Mouse (Mus musculus) intestine, embryonic 15.5 days (tissue): ENCODE measurements at regions not wholly inside any gene's neighbourhood (a gene's known extent, or its start where the extent isn't known, plus 50 kb on each side); places are given as distances from the start of the nearest gene placed in this dataset.

Experiments used
- ATAC-seq: fragments of 200-750 bp; cut with Nextera tagmentation; 2 replicates; pipeline ENCODE4 v1.8.0; 2017; ENCODE audit warnings: moderate TSS enrichment, moderate library complexity
- H3K27ac ChIP-seq: fragments of 300-500 bp; sonication (generic); 2 replicates; pipeline ENCODE4 v1.5.1; 2015; ENCODE audit warnings: mild to moderate bottlenecking, inconsistent platforms
- H3K27me3 ChIP-seq: fragments of 300-500 bp; sonication (generic); replicated peaks from 2 replicates; pipeline ENCODE4 v1.6.1; 2015; ENCODE audit warnings: inconsistent platforms
- H3K36me3 ChIP-seq: fragments of 300-500 bp; sonication (generic); 2 replicates; pipeline ENCODE4 v1.6.1; 2015; ENCODE audit warnings: inconsistent platforms
- H3K4me1 ChIP-seq: fragments of 300-500 bp; sonication (generic); replicated peaks from 2 replicates; pipeline ENCODE4 v1.6.1; 2015; ENCODE audit warnings: inconsistent platforms
- H3K4me2 ChIP-seq: fragments of 300-500 bp; sonication (generic); replicated peaks from 2 replicates; pipeline ENCODE4 v1.6.1; 2015; ENCODE audit warnings: mild to moderate bottlenecking, inconsistent platforms
- H3K4me3 ChIP-seq: fragments of 300-500 bp; sonication (generic); replicated peaks from 2 replicates; pipeline ENCODE4 v1.5.1; 2015; ENCODE audit warnings: inconsistent platforms
- H3K9ac ChIP-seq: fragments of 300-500 bp; sonication (generic); 2 replicates; pipeline ENCODE4 v1.6.1; 2015; ENCODE audit warnings: inconsistent platforms
- H3K9me3 ChIP-seq: fragments of 300-500 bp; sonication (generic); 2 replicates; pipeline ENCODE4 v1.6.1; 2016; ENCODE audit warnings: inconsistent platforms
- WGBS: fragments of 180-500 bp; shearing (Covaris S2); methylation state at CpG from one replicate; pipeline ENCODE4 v1.1.7; 2015; 5-methylcytosine and 5-hydroxymethylcytosine counted together

DNA sequence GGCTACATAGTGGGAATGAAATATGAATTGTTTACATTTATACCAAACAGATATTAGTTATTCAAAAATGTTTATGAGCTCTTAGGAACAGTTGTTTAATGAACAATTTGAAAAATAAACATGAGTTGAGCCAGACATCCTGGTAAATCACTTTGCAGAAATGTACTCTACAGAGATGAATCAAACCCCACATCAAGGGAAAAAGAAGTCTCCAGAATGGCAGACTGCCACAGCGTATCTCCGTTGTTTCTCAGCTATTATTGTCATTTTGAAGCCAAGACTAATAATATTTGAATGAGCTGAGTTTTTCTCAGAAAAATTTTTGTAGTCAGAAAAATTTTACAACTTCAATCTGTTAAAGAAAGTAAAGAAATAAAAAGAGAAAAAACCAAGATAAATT, 1253.1 kb downstream of the Pcdh18 start:
- H3K9ac ChIP-seq = no peak overlapping the region
- ATAC-seq = no peak
- H3K27me3 ChIP-seq = no peaks in the 10 kb centered on the region
- no peaks in the 10 kb centered on the region for H3K4me1 ChIP-seq
- no peaks in the 10 kb centered on the region for H3K36me3 ChIP-seq
- no peaks in the 10 kb centered on the region for H3K9me3 ChIP-seq
- 63% methylated on average over 2 of the region's 2 CpGs for WGBS
- no peak overlapping the region for H3K27ac ChIP-seq
- H3K4me2 ChIP-seq = no peak overlapping the region
- H3K4me3 ChIP-seq = no peak overlapping the region

DNA sequence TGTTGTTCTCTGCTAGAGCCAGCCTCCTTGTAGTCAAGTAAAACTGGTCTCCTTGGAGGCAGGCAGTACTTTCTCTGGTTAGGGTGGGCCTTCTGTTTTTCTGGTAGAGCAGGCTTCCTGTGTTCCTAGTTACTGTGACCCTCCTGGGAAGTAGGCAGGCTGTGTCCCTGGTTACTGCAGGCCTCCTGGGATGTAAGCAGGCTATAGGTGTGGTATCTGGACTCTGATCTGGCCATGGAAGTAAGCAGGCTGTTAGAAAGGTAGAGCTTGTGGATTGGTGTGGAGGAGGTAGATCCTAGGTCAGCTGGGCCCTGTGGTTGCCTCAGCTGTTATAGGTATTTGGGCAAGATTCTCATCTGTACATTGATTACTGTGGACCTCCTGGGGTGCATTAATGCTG, 1292.4 kb downstream of the Pcdh18 start:
- Histone ChIP-seq H3K36me3 (no peaks in the 10 kb centered on the region), H3K27me3 (no peaks in the 10 kb centered on the region), H3K27ac (no peak overlapping the region), H3K4me1 (no peaks in the 10 kb centered on the region), H3K9ac (no peak overlapping the region), H3K4me3 (no peak overlapping the region), H3K4me2 (no peak overlapping the region), H3K9me3 (no peaks in the 10 kb centered on the region)
- peak; percentile 55 for ATAC-seq

DNA sequence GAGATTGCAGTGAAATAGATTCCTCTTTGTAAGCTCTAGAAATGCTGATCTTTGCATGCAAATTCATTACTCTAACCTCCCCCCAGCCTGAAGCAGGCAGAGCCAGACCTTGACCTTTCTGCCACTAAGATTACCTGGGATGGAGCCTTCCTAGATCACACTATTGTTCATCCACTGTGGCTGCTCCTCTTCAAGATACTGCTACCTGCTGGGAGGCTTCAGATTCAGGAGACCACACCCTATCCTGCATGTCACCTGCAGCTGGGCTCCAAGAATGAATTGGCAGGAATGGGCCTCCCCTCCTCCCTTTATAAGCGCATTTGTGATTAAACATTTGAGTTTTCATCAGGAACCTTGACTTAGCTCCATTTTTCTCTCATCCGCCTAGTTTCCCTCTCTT, 1315.2 kb downstream of the Pcdh18 start:
- Histone ChIP-seq H3K9ac (no peak overlapping the region), H3K27ac (no peak overlapping the region), H3K4me1 (no peaks in the 10 kb centered on the region), H3K36me3 (no peaks in the 10 kb centered on the region), H3K4me2 (no peak overlapping the region), H3K4me3 (no peak overlapping the region), H3K27me3 (no peaks in the 10 kb centered on the region), H3K9me3 (no peaks in the 10 kb centered on the region)
- WGBS = 87% methylated on average over 2 of the region's 2 CpGs
- no peak for ATAC-seq

DNA sequence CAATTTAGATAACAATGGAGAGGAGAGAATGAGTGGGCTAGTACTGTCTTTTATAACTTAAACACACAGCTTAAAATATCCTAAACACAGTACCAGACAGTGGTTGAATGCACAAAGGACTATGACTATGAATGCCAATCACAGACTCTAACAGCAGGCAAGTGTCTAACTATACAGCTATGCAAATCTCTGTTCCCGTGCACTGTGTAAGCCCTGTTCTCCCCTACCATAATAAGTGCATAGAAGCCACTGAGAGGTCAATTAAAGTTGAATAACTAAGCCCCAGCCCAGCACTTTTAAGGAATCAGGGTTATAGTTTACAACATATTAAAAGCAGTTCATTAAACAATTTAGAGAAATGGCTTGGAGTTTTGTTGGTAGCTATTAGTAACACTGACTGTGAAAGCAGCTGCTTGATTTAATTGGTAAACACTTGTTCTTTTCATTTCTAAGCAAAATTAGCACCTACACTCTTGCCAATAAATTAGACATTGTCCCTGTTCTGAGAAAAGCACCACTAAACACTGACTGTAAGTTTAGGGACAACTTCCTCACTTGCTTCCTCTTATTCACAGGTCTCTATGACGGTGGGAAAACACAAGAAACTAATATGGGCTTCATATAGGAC, 1327.6 kb downstream of the Pcdh18 start:
- no peak overlapping the region for H3K27ac ChIP-seq
- no peaks in the 10 kb centered on the region for H3K36me3 ChIP-seq
- H3K4me2 ChIP-seq = no peak overlapping the region
- no peak overlapping the region for H3K9ac ChIP-seq
- H3K4me1 ChIP-seq = no peaks in the 10 kb centered on the region
- 66% methylated on average over 2 of the region's 2 CpGs for WGBS
- H3K27me3 ChIP-seq = no peaks in the 10 kb centered on the region
- H3K9me3 ChIP-seq = no peaks in the 10 kb centered on the region
- H3K4me3 ChIP-seq = no peak overlapping the region
- ATAC-seq = no peak

DNA sequence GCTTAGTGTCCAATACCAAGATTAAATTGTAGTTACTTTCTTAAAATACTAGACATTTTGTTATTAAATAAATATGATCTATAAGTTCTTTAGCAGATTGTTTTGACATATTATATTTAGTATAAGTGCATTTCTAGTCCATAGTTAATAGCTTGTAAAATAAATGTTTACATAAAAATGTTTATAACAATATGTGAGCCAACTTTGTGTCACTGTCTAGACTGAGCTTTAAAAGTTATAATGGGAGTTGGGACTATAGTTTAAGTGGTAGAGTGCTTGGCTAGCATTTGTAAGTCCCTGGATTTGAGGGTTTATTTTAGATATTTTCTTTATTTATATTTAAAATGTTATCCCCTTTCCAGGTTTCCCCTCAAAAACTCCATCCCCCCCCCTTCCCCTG, 1367.3 kb downstream of the Pcdh18 start:
- Histone ChIP-seq H3K9me3 (no peaks in the 10 kb centered on the region), H3K4me3 (no peak overlapping the region), H3K4me1 (no peaks in the 10 kb centered on the region), H3K27ac (no peak overlapping the region), H3K9ac (no peak overlapping the region), H3K36me3 (no peaks in the 10 kb centered on the region), H3K27me3 (no peaks in the 10 kb centered on the region), H3K4me2 (no peak overlapping the region)
- ATAC-seq = no peak
